Mouse (Mus musculus) liver, embryonic 16.5 days (tissue): ENCODE measurements at regions not wholly inside any gene's neighbourhood (a gene's known extent, or its start where the extent isn't known, plus 50 kb on each side); places are given as distances from the start of the nearest gene placed in this dataset.

Source experiments
- ATAC-seq: fragments of 200-750 bp; cut with Nextera tagmentation; 2 replicates; pipeline ENCODE4 v1.8.0; 2017; ENCODE audit warnings: low read depth, mild to moderate bottlenecking, moderate number of reproducible peaks, moderate library complexity
- H3K27ac ChIP-seq: fragments of 300-500 bp; sonication (generic); 2 replicates; pipeline ENCODE4 v1.5.1; 2014; ENCODE audit warnings: mild to moderate bottlenecking, low read length
- H3K27me3 ChIP-seq: fragments of 300-500 bp; sonication (generic); 2 replicates; pipeline ENCODE4 v1.6.1; 2014; ENCODE audit warnings: low read depth, low read length, mixed read lengths; ENCODE audit not compliant: control insufficient read depth, insufficient read depth
- H3K36me3 ChIP-seq: fragments of 300-500 bp; sonication (generic); 2 replicates; pipeline ENCODE4 v1.6.1; 2014; ENCODE audit warnings: mild to moderate bottlenecking; ENCODE audit not compliant: control insufficient read depth, insufficient read depth
- H3K4me1 ChIP-seq: fragments of 300-500 bp; sonication (generic); 2 replicates; pipeline ENCODE4 v1.6.1; 2014; ENCODE audit warnings: low read depth, low read length, mixed read lengths; ENCODE audit not compliant: control insufficient read depth
- H3K4me2 ChIP-seq: fragments of 300-500 bp; sonication (generic); 2 replicates; pipeline ENCODE4 v1.6.1; 2014; ENCODE audit warnings: low read depth, low read length, mixed read lengths
- H3K4me3 ChIP-seq: fragments of 300-500 bp; sonication (generic); 2 replicates; pipeline ENCODE4 v1.5.1; 2014; ENCODE audit warnings: low read depth, mild to moderate bottlenecking, low read length
- H3K9ac ChIP-seq: fragments of 300-500 bp; sonication (generic); 2 replicates; pipeline ENCODE4 v1.6.1; 2014; ENCODE audit warnings: low read depth, low read length
- H3K9me3 ChIP-seq: fragments of 300-500 bp; sonication (generic); replicated peaks from 2 replicates; pipeline ENCODE4 v1.6.1; 2016; ENCODE audit warnings: low read length; ENCODE audit not compliant: control insufficient read depth
- WGBS: fragments of 180-500 bp; shearing (Covaris S2); extraction: QIAGEN DNeasy Blood & Tissue Kit; methylation state at CpG from one replicate; pipeline ENCODE4 v1.1.7; 2014; ENCODE audit not compliant: insufficient replicate concordance; 5-methylcytosine and 5-hydroxymethylcytosine counted together

DNA sequence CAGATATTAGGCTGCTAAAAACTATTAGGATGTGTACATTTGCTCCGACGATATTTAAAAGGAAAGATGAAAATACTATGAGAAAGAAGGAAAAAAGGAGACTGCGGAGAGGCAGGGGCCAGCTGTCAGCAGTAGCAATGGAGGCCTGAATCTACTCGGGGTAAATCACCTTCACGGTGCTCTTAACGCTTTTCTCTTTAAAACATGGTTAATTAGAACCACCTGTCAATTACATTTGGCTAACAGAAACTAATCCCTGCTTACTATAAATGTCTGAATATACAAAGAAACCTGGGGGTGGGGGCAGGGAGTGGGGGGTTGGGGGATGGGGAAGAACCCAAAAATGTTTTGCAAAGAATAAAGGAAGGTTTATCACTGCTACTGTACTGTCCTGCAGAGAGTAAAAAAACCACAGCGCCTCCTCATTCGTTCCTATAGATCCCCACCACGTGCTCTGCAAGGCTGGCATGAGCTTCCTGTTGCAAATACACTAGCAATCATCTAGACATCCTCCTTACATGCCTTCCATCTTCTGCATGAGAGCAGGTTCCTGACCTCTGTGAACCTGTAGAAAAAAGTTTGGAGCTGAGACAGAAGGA, 172.5 kb downstream of the Trib2 start:
- 53% methylated on average over 9 of the region's 9 CpGs for WGBS
- Histone ChIP-seq H3K4me1 (no peaks in the 10 kb centered on the region), H3K27me3 (no peaks in the 10 kb centered on the region), H3K9ac (no peak overlapping the region), H3K9me3 (no peaks in the 10 kb centered on the region), H3K27ac (no peak overlapping the region), H3K4me3 (no peak overlapping the region), H3K4me2 (no peak overlapping the region), H3K36me3 (no peaks in the 10 kb centered on the region)
- no peak for ATAC-seq

GRCm38 (mm10) chr12:15643669-15644068, 173.1 kb downstream of the Trib2 start:
- 45% methylated on average over 3 of the region's 3 CpGs for WGBS
- no peak overlapping the region for H3K27ac ChIP-seq
- ATAC-seq: peak; percentile 77; the same call in 1 of the 2 replicates

DNA sequence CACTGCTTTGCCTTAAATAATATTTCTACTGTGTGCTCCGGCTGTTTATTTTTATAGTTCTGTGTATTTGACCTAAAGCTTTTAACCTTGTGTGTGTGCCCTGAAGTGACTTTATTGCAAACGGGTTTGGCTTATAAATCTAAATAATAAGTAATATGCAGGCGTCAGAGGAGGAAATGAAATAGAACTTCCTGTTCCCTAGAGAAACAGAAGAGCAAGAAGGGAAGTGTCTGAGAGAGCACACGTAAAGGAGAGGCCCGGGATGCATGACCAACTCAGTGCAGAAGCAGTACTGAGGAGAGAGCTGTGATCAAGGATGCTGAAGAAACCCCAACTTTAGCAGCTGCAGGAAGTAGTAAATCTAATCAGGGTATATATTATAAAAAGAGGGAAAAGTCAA, 176.4 kb downstream of the Trib2 start:
- H3K27ac ChIP-seq: no peak overlapping the region
- WGBS: 41% methylated on average over 5 of the region's 5 CpGs

More at GRCm38 (mm10) chr12:15643669-15644068, 173.1 kb downstream of the Trib2 start:
- Histone ChIP-seq H3K36me3 (no peaks in the 10 kb centered on the region), H3K4me1 (no peaks in the 10 kb centered on the region), H3K4me2 (no peak overlapping the region), H3K4me3 (no peak overlapping the region), H3K27me3 (no peaks in the 10 kb centered on the region), H3K9me3 (no peaks in the 10 kb centered on the region), H3K9ac (no peak overlapping the region)

DNA sequence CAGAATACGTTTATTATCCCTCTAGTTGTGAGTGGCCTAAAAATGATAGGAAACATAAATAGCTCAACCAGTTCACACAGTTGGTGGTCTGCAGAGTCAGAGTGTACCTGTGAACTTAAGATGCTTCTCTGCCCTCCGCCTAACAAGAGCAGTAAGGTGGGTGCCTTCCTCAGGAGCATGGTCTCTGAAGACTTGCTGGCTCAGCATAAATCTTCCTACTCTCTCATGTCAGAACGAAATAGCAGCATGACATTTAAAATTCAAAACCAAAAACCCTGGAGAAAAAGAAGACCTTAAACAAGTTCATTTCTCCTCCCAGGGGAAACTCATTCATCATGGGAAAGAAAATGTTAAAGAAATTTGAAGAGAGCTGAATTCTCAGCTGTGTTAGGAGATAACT, 186.8 kb downstream of the Trib2 start:
- no peaks in the 10 kb centered on the region for H3K36me3 ChIP-seq
- no peak overlapping the region for H3K4me2 ChIP-seq
- no peaks in the 10 kb centered on the region for H3K27me3 ChIP-seq
- no peaks in the 10 kb centered on the region for H3K9me3 ChIP-seq
- ATAC-seq: no peak
- no peak overlapping the region for H3K9ac ChIP-seq
- H3K4me1 ChIP-seq: no peaks in the 10 kb centered on the region
- no peak overlapping the region for H3K27ac ChIP-seq
- H3K4me3 ChIP-seq: no peak overlapping the region
- WGBS: 53% methylated on average over 3 of the region's 3 CpGs

More for the DNA sequence above, 176.4 kb downstream of the Trib2 start:
- Histone ChIP-seq H3K4me2 (no peak overlapping the region), H3K4me1 (no peaks in the 10 kb centered on the region), H3K27me3 (no peaks in the 10 kb centered on the region), H3K9me3 (no peaks in the 10 kb centered on the region), H3K4me3 (no peak overlapping the region), H3K9ac (no peak overlapping the region), H3K36me3 (no peaks in the 10 kb centered on the region)
- ATAC-seq: no peak

GRCm38 (mm10) chr12:15619521-15619920, 197.2 kb downstream of the Trib2 start:
- Histone ChIP-seq H3K4me3 (no peak overlapping the region), H3K27me3 (no peaks in the 10 kb centered on the region), H3K4me2 (no peak overlapping the region), H3K9me3 (no peaks in the 10 kb centered on the region), H3K36me3 (no peaks in the 10 kb centered on the region), H3K9ac (no peak overlapping the region), H3K27ac (no peak overlapping the region), H3K4me1 (no peaks in the 10 kb centered on the region)
- ATAC-seq: no peak
- 63% methylated on average over 2 of the region's 2 CpGs for WGBS

- H3K9ac ChIP-seq: no peak overlapping the region
- H3K27ac ChIP-seq: no peak overlapping the region
- no peaks in the 10 kb centered on the region for H3K4me1 ChIP-seq
- no peak for ATAC-seq
- H3K4me2 ChIP-seq: no peak overlapping the region
- no peaks in the 10 kb centered on the region for H3K36me3 ChIP-seq
- no peaks in the 10 kb centered on the region for H3K9me3 ChIP-seq
- H3K27me3 ChIP-seq: no peaks in the 10 kb centered on the region
- 77% methylated on average over 1 of the region's 1 CpGs for WGBS
- no peak overlapping the region for H3K4me3 ChIP-seq
Measured at GRCm38 (mm10) chr12:15617312-15617711, 199.4 kb downstream of the Trib2 start.

GRCm38 (mm10) chr12:15611847-15612580, 204.7 kb downstream of the Trib2 start:
- Histone ChIP-seq H3K9me3 (no peaks in the 10 kb centered on the region), H3K27me3 (no peaks in the 10 kb centered on the region), H3K4me3 (no peak overlapping the region), H3K9ac (no peak overlapping the region), H3K4me1 (no peaks in the 10 kb centered on the region), H3K36me3 (no peaks in the 10 kb centered on the region), H3K4me2 (no peak overlapping the region), H3K27ac (no peak overlapping the region)
- WGBS: 37% methylated on average over 5 of the region's 5 CpGs
- no peak for ATAC-seq

DNA sequence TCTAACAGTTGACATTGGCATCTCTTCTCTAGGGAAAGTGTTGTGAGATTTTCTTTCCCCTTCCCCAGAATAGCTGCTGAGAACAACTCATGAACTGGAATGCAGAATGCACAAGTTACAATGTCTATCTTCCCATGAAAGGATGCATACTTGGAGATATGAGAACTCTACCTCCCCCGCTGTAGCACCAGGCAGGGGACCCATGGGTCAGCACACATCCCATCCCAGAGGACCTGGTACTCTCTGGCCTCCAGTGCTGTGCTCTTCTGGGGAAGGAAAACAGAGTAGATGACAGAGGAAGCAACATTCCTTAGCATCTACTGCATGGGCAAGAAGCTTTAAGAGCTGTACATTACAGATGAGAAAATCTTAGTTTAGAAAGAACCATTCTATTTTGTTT, 209.6 kb downstream of the Trib2 start:
- Histone ChIP-seq H3K4me3 (no peak overlapping the region), H3K4me1 (no peaks in the 10 kb centered on the region), H3K36me3 (no peaks in the 10 kb centered on the region), H3K27me3 (no peaks in the 10 kb centered on the region), H3K27ac (no peak overlapping the region), H3K9me3 (no peaks in the 10 kb centered on the region), H3K9ac (no peak overlapping the region), H3K4me2 (no peak overlapping the region)
- no peak for ATAC-seq
- 50% methylated on average over 1 of the region's 1 CpGs for WGBS

DNA sequence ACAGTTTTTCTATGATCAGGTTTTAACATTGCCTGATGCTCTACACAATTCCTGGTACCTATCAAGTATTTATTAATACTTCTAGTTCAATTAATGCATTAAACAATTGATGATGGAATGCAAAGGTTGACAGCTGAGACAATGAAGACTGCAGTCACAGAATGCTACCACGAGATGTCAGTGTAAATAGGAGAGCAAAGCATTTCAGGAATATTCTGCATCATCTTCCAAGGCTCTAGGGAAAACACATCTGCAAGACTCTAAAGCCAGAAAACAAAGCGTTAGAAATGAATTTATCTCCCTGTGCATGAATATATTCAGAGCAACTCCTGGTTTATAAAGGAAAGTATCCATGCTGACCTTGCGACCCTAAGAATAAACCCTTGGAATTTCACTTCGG, 210.6 kb downstream of the Trib2 start:
- no peak for ATAC-seq
- Histone ChIP-seq H3K4me1 (no peaks in the 10 kb centered on the region), H3K4me3 (no peak overlapping the region), H3K36me3 (no peaks in the 10 kb centered on the region), H3K27ac (no peak overlapping the region), H3K9ac (no peak overlapping the region), H3K27me3 (no peaks in the 10 kb centered on the region), H3K9me3 (no peaks in the 10 kb centered on the region), H3K4me2 (no peak overlapping the region)
- WGBS: 48% methylated on average over 4 of the region's 4 CpGs
